Mouse (Mus musculus) cerebellum, postnatal 25 days (tissue): Measurements from ENCODE around the gene Fzr1.

Experiments
- DNase-seq, 2 experiments: peaks; one replicate each; pipeline ENCODE4 v3.0.0; 2021; ENCODE audit warnings: mixed read lengths in 2 of 2

The Fzr1 gene

DNA sequence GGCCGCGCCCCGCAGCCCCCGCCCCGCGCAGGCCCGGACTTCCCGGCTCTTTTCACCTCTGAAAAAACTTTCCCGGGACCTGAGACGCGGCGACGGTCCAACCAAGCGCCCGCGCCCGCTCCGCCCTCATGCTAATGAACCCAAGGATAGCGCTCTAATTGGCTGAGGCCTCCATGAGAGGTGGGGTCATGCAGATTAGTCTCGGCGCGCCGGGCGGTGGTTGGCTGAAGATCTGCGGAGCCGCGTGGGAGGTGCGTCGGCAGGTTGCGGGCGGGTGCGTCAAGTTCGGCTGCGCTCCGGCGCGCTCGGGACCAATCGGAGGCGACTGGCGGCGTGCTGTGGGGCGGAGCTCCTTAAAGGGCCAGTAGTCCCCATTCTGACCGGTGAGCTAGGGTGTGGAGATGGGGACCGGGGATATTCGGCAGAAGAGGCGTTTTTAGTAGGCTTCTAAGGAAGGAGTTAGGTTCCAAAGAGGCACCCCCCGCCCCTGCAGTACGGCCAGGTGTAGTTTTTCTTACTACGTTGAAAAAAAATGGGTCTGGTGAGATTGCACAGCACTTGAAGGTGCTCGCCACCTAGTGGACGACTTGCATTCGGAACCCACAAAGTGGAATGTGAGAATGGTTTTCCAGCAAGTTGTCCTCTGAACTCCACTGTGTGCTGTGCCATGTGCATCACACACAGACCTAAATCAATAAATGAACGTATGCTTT, 27.8 kb downstream of the Fzr1 start, which contains the start of gene Hmg20b:
Gene Hmg20b, minus strand, starts transcription at position 130 of the 713 bp plus-strand sequence.
- DNase-seq = peak; percentile 100

DNA sequence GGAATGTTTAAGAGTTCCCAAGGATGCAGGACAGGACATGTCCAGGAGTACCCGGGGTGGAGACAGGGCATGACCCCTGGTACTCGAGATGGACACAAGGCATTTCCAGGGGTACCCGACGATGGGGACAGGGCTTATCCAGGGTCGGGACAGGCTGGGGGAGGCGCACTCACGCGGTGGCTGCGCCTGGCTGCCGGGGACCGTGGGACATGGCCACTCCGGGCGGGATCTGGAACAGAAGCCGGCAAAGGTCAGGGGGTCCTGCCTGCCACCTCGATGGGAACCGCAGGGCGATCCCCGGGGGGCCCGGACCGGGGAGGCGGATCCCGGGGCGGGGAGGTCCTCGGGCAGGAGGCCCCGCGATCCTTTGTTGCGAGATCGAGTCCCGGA, 28.4 kb downstream of the Fzr1 start:
- no peak for DNase-seq

DNA sequence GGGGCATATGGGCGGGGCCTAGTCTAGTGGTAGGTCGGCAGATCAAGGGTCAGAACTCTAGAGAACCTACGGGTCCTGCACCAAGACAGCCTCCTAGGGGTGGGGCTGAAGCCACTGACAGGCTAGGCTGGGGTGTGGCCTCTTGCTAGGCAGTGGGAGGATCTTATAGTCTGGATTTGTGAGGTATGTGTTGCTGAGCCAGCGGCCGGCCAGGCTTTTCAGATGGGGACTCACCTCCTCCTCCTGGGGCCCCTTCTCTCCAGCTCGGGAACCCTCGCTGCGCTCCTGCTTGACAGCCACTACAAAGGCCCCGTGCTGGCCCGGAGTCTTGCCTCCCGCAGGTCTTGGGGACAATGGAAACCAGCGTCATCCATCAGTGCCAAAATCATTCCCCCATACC, 29.2 kb downstream of the Fzr1 start:
- DNase-seq = no peak

DNA sequence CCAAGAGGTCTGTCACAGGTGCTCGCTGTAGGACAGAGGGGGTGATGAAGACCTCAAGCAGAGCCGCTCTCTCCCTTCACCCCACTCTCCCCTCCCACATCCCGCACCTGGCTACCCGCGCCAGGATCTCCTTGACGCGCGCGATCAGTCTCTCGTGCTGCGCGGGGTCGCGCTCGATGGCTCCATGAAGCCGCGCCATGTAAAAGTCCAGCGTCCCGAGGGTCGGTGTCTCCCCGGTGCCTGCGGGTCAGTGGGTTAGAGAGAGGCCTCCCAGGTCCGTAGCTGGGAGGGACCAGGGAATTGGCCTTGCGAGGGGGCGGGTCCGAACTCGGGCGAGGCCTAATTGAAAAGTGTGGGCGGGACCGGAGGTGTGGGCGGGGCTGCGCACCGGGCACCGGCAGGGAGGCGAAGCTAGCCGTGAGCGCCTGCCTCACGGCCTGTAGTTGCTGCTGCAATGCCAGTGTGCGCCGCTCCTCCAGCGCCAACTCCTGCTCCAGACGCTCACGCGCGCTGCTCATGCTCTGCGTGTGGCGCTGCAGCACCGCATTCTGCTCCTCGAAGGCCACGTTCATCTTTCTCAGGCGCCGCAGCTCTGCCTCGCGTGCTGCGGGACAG, 31.8 kb downstream of the Fzr1 start:
- DNase-seq = peak in 1 of 2 experiments; percentile 64

DNA sequence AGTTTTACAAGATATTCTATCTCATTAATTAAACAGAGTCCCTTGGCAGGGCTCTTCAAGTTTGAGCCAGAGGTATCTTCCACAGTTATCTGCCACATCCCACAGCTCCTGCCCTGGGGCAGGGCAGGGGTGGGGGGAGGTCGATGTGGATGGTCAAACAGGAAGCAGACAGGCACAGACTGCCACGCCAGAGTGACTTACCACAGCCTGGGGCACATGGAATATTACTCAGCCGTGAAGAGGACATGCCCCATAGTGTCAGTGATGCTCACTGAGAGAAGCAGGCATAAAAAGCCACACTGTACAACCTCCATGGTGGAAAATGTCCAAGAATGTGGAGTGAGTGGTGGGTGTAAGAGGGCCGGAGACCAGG, 33.2 kb downstream of the Fzr1 start:
- DNase-seq = no peak

DNA sequence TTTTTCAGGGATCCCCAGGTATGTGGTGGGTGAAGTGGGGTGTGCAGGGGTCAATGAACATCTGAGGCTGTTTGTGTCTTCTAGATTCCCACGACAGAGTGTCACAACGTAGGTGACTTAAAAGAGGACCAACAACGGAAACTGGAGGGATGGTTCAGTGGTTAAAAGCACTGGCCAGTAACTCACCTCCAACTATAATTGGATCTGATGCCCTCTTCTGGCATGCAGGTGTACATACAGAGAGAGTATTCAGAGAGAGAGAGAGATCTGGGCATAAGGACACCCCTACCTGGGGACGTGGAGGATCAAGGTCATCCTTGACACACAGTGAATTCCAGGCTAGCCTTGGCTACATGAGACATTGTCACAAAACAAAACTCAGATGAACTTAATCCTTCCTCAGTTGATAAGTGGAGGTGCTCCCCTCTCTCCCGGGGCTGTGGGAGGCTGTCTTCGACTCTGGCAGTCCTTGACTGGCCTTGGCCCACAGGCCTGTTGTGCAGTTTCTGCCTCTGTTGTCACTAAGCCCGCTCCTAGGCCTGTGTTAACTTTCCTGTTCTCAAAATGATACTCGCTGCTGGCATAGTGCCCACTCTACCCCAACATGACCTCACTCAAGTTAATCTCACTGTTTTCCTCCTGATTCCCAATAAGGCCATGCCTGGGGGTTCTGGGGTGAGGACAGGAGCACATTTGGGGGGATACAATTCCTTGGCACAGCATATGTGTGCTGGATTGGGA, 33.7 kb downstream of the Fzr1 start:
- no peak for DNase-seq

DNA sequence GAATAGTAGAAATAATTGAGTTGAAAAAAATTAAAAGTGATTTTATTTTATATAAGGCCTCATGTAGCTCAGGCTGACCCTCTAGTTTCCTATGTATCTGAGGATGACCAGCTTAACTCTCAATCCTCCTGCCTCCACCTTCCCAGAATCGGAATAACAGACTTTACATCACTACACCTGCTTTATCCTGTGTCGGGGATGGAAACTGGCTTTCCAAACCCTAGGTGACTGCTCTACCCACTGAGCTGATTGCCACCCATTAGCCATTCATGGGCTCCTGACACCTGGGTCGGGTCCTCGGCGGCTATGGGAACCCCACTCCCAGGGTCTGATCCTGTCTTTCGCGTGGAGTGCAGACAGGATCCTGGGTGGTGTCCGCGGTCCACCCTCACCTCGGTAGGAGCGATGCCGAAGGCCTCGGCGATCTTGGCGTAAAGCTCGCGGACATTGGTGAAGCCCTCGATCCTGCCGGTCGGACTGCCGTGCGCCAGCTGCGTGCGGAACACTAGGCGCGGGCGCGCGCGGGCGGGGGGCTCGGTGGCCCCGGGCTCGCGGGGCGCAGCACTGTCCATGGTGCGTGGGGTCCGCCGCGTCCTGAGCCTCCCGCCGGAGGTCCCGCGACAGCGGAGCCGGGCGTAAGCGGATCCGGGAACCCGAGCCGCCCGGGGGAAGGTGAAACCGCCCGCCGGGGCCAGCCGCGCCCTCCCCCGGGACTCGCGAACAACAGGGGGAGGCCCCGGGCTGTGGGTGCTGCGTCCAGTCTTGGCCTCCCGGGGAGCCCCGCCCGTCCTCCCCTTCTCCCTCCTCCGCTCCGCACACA, 35.4 kb downstream of the Fzr1 start, which contains the start of gene Gipc3:
Gene Gipc3, minus strand, starts transcription at position 581 of the 820 bp plus-strand sequence.
- no peak for DNase-seq

DNA sequence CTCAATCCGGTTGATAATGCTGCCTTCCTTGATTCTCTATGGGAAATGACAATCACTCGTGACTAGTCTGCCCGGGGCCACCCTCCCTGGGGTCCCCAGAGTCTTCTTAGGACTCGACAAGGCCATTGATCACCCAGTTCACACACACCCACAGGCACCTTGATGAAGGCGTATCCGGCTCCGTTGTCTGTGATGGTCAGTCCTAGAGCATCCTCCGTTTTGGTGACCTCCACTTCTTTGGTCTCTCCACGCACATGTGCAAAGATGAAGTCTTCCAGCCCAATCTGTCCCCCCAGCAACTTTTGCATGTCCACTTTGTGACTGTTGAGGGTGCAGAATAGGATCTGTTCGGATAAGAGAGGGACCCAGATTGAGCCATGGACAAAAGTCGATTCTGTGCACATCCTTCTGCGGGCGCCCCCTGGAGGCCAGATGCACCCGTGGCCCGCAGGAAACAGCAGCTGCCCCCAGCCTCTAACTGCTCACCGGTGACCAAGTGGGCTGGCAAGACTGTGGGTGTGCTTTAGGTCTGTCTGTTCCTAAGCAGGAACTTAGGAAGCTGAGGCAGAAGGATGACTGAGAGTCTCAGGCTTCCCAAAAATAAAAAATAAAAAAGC, 36.9 kb downstream of the Fzr1 start:
- peak; percentile 70 to 86 for DNase-seq

DNA sequence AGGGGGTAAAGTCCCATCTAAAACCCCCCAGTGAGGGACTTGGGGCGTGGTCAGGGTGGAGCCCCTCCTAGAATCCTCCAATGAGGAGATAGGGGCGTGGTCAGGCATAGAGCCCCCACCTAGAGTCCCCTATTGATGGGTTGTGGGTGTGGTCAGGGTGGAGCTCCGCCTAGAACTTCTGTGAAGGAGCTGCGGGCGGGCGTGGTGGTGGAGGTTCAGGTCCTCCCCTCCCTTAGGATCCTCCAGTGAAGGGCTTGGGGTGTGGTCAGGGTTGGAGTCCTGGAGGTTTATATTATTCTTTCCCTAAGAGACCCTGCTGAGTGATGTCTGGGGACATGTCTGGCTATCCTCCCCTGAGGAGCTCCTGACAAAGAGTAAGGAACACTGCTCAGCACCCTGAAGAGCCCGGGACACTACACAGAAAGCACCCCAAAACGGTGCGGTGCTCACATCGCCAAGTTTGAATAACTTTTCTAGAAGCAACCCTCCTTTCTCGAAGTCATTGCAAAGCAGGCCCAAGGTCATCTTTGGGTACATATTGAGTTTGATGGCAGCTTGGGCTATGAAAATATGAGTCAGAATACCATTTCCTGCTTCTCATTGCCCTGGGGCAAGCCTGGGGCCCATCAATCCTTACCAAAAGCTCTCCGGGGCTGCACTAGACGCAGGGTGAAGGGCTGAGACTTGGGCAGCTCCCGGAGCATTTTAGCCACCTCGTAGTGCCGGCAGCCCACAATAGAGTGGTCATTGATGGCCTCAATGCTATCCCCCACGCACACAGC, 37.6 kb downstream of the Fzr1 start:
- no peak for DNase-seq

DNA sequence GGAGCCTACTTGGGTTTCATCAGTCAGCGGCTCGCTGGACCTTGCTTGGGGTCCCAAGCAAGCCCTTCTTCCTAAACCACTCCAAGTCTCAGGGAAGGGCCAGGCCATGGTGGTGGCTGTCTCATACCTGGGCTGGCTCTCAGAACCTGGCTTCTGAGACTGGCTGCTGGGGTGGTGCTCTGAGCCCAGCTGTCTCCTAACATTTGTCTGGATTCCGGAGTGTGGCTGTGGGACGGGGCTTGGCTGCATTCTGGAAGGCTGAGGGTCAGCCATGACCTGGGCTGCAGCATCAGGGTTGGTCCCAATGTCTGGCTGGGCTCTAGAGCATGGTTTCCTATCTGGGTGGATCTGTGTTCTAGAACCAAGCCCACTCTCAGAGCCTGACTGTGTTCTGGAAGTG, 41.8 kb downstream of the Fzr1 start:
- no peak for DNase-seq

DNA sequence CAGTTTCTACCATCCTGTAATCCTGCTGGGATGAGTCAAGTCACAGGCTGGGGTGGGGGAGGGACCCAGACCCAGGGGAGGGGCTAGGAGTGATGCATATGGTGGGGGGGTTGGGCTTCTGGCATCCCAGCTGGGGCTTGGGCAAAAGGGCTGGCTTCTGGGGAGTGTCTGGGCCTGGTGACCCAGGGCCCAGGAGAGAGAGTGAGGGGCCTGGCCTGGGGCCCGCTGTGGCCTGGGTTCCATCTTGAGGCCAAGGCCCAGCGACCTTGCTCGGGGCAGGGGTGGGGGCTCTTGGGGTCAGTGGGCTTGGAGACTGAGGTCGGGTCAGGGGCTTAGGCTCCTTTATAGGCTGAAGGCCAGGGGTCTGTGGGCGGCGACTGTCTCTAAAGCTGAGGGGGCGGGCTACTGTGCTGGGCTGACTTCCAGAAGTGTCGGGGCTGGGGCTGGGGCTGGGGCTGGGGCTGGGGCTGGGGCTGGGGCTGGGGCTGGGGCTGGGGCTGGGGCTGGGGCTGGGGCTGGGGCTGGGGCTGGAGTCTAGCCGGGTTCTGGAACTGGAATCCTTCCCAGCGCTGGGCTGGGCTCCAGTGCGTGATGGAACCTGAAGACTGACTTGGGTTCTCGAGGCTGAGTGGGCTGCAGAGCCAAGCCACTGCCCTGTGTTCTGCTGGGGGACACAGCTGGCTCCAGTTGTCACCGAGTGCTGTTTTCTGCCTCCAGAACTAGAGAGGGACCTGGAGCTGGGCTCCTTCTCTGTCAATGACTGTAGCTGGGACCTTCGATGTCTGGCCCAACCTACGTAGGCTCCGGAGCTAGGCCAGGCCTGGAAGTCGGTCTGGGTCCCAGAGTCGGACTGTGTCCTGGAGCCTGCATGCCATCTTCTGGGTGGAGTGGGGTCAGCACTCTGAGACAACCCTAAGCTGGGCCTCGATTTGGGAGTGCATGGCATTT, 42.6 kb downstream of the Fzr1 start:
- no peak for DNase-seq

DNA sequence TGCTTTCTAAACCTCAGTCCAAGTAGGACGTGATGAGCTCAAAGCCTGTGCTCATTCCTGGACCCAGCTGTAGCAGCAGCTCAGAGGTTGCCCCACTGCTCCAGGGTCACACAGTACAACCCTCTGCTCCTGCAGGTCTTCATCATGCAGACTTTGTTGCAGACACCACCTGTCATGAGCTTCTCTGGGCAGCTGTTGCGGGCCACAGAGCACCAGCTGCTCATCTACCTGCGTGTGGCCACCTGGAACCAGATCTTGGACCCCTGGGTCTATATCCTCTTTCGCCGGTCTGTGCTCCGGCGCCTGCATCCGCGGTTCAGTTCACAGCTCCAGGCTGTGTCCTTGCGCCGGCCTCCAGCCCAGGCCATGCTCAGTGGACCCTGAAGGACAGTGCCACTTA, 44.0 kb downstream of the Fzr1 start:
- no peak for DNase-seq

DNA sequence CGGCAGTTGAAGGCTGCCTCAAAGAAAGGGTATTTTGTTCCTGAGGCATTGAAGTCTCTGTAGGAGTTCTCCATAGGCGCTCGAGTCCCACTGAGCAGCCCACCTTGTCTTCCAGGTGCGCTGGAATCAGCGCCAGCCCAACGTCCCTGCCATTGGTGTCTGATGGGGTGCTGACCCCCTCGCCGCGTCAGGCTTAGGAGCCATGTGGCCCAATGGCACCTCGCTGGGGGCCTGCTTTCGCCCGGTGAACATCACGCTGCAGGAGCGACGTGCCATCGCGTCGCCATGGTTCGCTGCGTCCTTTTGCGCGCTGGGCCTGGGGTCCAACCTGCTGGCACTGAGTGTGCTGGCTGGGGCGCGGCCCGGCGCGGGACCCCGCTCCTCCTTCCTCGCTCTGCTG, 46.0 kb downstream of the Fzr1 start:
- DNase-seq = no peak

DNA sequence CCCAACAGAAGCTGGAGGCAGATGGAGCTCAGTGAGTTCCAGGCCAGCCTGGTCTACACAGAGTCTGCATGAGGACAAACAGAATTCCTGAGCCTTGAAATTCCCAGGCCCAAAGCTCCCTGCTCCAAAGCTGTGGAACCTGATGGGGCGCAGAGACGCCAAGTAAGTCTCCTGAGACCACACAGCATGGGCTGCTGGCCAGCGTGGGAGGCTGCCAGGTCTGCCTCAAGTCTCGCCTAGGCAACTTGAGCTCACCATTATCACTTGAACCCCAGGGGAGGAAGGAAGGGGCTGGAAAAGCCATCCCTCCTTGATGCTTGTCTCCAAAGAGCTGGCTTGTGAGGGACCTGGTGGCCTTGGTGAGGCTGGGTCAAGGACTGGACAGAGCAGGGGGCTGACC, 48.3 kb downstream of the Fzr1 start:
- DNase-seq = no peak

DNA sequence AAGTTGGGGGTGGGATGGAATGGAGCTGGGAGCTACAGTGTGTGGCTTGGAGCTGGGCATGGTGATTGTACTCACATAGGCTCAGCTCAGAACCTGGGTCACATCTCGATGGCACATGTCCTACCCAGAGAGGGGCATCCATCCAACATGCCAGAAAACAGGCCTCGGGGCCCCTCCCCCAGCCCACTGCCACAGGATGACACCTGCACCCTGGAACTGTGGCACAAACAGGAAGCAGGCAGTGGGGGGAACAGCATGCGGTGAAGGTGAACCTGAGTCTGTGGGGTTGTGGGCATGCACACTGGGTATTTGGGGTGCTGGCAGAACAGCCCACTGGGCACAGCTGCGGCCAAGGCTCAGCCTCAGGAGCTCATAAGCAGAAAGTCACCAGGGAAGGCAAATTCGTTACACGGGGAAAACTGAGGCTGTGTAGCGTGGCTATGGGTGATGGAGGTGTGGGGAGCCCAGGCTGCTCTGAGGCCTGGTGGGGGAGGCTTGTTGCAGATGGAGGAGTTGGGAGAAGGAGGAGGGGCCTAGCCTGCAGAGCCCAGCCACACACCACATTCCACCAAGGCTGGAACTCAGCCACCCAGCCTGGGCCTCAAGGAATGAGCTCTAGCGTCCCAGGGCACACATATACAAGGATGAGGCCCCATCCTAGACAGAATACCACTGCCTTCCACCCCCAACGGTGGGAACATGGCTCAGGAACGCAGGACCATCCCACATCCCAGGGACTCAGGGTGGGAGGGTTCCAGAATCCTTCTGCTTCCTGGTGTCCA, 48.9 kb downstream of the Fzr1 start:
- DNase-seq = no peak

DNA sequence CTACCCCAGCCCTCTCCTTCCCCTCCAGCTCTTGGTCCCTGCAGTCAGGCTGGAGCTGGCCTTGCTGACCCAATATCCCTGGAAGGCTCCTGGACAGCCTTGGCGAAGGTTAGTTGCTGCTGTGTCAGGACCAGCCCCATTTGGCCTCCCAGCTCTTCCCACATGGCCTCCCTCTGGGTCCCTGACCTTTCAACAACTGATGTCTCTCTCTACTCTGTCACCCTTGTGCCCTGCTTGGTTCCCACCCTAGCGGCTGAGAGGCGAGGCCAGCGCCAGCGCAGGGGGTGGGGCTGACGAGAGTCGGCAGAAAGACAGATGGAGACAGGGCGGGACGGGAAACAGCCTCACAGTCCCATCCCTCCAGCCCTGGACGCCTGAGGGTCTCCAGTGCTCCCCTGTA, 49.9 kb downstream of the Fzr1 start, which contains the start of gene Tbxa2r:
Gene Tbxa2r, plus strand, starts transcription at position 346 of the 400 bp plus-strand sequence.
- peak in 1 of 2 experiments; percentile 44 for DNase-seq

DNA sequence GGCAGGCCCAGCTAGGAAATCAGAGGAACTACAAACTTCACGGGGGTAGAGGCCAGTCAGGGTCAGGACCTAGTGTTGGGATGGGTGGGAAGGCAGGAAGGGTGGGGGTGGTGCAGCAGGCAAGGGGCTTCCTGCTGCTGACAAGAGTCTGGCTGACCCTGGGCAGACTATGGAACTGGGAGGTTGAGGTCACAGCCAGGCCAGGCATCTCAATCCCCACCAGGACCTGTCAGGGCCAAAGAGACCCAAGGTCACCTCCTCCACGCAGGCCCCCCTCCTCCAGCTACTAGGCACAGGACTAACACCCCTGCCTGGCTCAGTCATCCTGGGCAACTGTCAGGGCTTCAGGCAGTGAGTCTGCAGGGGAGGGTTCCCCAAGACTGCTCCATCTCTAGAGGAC, 50.4 kb downstream of the Fzr1 start:
- no peak for DNase-seq

DNA sequence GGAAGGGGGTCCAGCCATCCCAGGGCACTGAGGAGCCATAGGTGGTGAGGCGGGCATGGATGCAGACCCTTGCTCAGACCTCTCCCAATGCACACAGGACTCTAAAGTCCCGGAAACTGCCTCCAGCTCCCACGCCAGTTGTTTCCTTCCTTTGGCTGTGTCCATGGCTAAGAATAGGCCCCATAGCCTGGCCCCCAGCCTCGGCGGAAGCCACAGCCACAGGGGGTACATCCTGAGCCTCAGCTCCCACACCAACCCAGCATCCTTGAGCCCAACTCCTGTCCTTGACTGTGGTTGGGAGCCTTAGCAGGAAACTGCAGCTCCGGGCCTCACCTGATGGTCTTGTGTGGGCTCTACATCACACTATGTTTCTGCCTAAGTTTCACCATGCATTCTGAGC, 51.5 kb downstream of the Fzr1 start:
- DNase-seq = no peak

DNA sequence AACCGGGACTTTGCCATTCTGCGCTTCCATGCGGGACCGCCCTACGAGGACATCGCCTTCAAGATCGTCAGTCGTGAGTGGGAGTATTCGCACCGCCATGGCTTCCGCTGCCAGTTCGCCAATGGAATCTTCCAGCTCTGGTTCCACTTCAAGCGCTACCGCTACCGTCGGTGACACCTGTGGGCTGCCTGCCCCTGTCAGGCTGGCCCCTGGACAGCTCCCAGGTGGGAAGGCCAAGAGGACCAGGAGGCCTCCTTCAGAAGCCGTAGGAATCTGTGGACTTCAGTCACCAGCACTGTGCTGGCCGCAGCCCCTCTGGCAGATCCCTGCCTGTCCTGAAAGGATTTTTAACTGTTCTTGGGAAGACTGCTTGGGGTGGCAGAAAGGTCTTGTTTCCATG, 52.5 kb downstream of the Fzr1 start:
- DNase-seq = peak in 1 of 2 experiments; percentile 28

DNA sequence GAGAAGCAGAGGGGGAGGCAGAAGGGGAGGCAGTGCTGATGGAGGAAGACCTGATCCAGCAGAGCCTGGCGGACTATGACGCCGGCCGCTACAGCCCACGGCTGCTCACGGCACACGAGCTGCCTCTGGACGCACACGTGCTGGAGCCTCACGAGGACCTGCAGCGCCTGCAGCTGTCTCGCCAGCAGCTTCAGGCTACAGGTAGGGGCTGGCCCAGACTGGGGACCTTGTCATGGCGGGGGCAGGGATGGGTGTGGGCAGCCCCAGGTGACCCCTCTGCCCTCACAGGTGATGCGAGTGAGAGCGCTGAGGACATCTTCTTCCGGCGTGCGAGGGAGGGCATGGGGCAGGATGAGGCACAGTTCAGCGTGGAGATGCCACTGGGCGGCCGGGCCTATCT, 53.1 kb downstream of the Fzr1 start:
- peak in 1 of 2 experiments; percentile 26 for DNase-seq
